Mouse (Mus musculus) liver, postnatal 0 days (tissue): ENCODE results near the gene Hist1h1c. TPM values are rescaled to one million over a fixed set of nuclear protein-coding genes. Genes with fewer than 3 reads are reported as not detected.
A peak's percentile ranks its signal among the peaks of the same experiment; 100 is the strongest.
"Not testable (repeated sequence)": the region's sequence is repeated elsewhere in the genome, so short reads cannot be mapped to it uniquely, and the experiment has no call there.

Source experiments
- ATAC-seq: fragments of 200-750 bp; cut with Nextera tagmentation; 2 replicates; pipeline ENCODE4 v1.8.0; 2017; ENCODE audit warnings: mild to moderate bottlenecking, moderate library complexity
- DNase-seq: peaks from one replicate; pipeline ENCODE4 v3.0.0-alpha.2; 2016
- H3K27ac ChIP-seq: fragments of 300-500 bp; sonication (generic); 2 replicates; pipeline ENCODE4 v1.5.1; 2014; ENCODE audit warnings: antibody characterized with exemption, moderate library complexity, mild to moderate bottlenecking, low read depth
- H3K27me3 ChIP-seq: fragments of 300-500 bp; sonication (generic); 2 replicates; pipeline ENCODE4 v1.6.1; 2014; ENCODE audit warnings: low read length, control low read depth, mixed read lengths; ENCODE audit not compliant: insufficient read depth
- H3K36me3 ChIP-seq: fragments of 300-500 bp; sonication (generic); replicated peaks from 2 replicates; pipeline ENCODE4 v1.6.1; 2014; ENCODE audit warnings: mild to moderate bottlenecking, control low read depth, low read length, moderate library complexity, mixed read lengths; ENCODE audit not compliant: insufficient read depth
- H3K4me1 ChIP-seq: fragments of 300-500 bp; sonication (generic); 2 replicates; pipeline ENCODE4 v1.6.1; 2014; ENCODE audit warnings: antibody characterized with exemption, mild to moderate bottlenecking, control low read depth; ENCODE audit not compliant: insufficient read depth
- H3K4me2 ChIP-seq: fragments of 300-500 bp; sonication (generic); 2 replicates; pipeline ENCODE4 v1.6.1; 2014; ENCODE audit warnings: low read depth, mild to moderate bottlenecking, low read length, moderate library complexity, mixed read lengths
- H3K4me3 ChIP-seq: fragments of 300-500 bp; sonication (generic); 2 replicates; pipeline ENCODE4 v1.5.1; 2014; ENCODE audit warnings: low read depth, low read length
- H3K9ac ChIP-seq: fragments of 300-500 bp; sonication (generic); replicated peaks from 2 replicates; pipeline ENCODE4 v1.6.1; 2014; ENCODE audit warnings: mild to moderate bottlenecking, moderate library complexity
- H3K9me3 ChIP-seq: fragments of 300-500 bp; sonication (generic); 2 replicates; pipeline ENCODE4 v1.6.1; 2016; ENCODE audit warnings: mild to moderate bottlenecking, control low read depth, low read length, mixed read lengths
- CTCF ChIP-seq: sonication (generic); IDR thresholded peaks from 2 replicates; pipeline ENCODE4 v1.5.1; 2016; ENCODE audit warnings: antibody characterized with exemption, low read depth
- EP300 ChIP-seq: IDR thresholded peaks from 2 replicates; pipeline ENCODE4 v1.6.1; 2016; ENCODE audit warnings: antibody characterized with exemption, low read depth, mild to moderate bottlenecking
- WGBS: fragments of 180-500 bp; shearing (Covaris S2); extraction: QIAGEN DNeasy Blood & Tissue Kit; methylation state at CpG from one replicate; pipeline ENCODE4 v1.1.7; 2014; ENCODE audit not compliant: insufficient replicate concordance; 5-methylcytosine and 5-hydroxymethylcytosine counted together
- polyA plus RNA-seq: library from polyadenylated mRNA; unstranded; fragments of >200 nt; fragmentation: Nextera tagmentation; extraction: Ambion mirVana; gene quantifications from 2 replicates; pipeline ENCODE4 v1.2.1, GENCODE M21; 2015

The Hist1h1c gene
- polyA plus RNA-seq, 1 experiment from 2014 or later: 69.6 TPM

DNA sequence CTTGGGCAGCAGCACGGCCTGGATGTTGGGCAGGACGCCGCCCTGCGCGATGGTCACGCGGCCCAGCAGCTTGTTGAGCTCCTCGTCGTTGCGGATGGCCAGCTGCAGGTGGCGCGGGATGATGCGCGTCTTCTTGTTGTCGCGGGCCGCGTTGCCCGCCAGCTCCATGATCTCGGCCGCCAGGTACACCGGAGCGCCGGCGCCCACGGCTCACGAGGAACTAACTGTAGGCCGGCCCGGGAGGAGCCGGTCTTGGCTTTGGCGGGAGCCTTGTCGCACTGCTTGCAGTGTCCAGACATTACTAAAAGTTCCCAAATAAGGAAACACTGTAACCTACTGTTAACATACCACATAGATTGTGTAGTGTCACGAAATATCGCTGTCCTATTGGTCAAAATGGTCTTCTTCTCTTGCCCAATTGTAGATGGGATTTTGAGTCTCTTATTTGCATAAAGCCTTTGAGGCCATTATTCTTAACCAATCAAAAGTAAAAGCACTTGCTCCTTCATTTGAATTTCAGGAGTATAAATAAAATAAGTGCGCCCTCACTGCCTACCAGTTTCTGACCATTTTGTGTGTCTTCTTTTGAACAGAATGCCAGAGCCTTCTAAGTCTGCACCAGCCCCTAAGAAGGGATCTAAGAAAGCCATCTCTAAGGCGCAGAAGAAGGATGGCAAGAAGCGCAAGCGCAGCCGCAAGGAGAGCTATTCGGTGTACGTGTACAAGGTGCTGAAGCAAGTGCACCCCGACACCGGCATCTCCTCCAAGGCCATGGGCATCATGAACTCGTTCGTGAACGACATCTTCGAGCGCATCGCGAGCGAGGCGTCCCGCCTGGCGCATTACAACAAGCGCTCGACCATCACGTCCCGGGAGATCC is 7.8 kb downstream of the Hist1h1c start, which contains the start of gene Hist1h2bb:
Hist1h2bb (plus strand) TSS at position 534 of the 880 bp plus-strand sequence.
- H3K9me3 ChIP-seq, H3K27me3 ChIP-seq, H3K36me3 ChIP-seq, H3K4me1 ChIP-seq: not testable (repeated sequence)
- under 1% methylated on average over 37 of the region's 58 CpGs for WGBS
- DNase-seq (peak; percentile 82), ATAC-seq (peak; percentile 82)
- H3K4me3 ChIP-seq: peak within 1 kb of the TSS; percentile 51
- peak; percentile 85 for TF ChIP-seq EP300
- peak; percentile 33 for TF ChIP-seq CTCF
- H3K4me2 ChIP-seq: peak within 1 kb of the TSS; percentile 65
- H3K27ac ChIP-seq: peak within 1 kb of the TSS; percentile 99
- H3K9ac ChIP-seq: peak within 1 kb of the TSS; percentile 53

DNA sequence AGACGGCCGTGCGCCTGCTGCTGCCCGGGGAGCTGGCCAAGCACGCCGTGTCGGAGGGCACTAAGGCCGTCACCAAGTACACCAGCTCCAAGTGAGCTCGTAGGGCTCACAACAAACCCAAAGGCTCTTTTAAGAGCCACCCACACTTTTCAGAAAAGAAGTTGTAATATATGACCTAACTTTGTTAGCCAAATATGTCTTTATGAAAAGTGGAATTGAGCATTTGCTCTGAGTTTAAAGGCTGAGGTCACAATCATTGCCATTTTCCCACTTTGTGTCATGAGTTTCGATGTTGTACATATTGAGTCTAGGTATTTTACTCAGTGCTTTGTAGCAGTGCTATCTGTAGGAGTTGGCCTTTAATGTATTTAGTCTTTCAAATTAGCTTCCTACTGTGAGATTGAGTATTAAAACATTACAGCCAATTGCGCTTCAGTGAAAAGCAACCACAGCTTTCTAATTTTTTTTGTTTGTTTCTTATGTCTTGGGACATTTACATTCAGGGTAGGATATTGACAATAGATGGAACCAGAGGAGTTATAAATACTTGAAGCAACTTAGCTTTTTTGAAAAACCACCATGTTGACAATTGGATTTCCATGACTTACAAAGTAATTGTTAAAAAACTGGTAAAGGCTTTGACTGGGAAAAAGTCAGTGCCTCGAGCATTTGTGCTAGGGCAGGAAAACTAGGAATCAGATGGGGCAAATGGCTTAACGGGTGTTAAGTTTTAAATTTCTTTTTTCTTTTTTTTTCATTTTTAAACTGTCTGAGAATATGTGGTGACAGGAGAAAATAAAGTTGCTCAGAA is 8.7 kb downstream of the Hist1h1c start:
- TF ChIP-seq CTCF: no peak
- TF ChIP-seq EP300: no peak
- Histone ChIP-seq H3K4me3 (peak overlapping the region; percentile 51), H3K9me3 (no peaks in the 10 kb centered on the region), H3K27ac (peak overlapping the region; percentile 99), H3K9ac (peak overlapping the region; percentile 53), H3K27me3 (no peaks in the 10 kb centered on the region), H3K4me2 (peak overlapping the region; percentile 65), H3K36me3 (no peaks in the 10 kb centered on the region), H3K4me1 (peaks cover 10% of the 10 kb centered on the region)
- no peak for DNase-seq
- WGBS: 8% methylated on average over 10 of the region's 13 CpGs
- peak; percentile 5 for ATAC-seq

DNA sequence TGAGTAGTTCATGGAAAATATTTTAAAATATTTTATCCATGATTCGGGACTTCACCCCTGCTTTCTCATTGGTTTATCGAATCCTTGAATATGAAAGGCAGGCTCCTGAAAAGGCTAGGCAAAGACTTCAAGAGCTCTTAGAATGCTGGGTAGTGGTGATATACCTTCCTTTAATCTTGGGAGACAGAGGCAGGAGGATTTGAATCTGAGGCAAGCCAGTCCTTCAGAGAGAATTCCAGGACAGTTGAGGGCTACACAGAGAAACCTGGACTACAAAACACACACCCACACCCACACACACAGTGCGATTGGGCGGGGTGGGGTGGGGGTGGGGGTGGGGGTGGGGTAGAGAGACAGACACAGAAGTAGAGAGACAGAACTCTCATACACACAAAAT is 9.3 kb downstream of the Hist1h1c start:
- DNase-seq (peak; percentile 55), ATAC-seq (no peak)
- WGBS: 10% methylated on average over 4 of the region's 4 CpGs
- H3K4me3 ChIP-seq: no peak overlapping the region; the same call in 1 of the 2 replicates
- H3K4me2 ChIP-seq: peak overlapping the region; percentile 65
- H3K36me3 ChIP-seq: no peaks in the 10 kb centered on the region
- H3K27ac ChIP-seq: peak overlapping the region; percentile 99
- TF ChIP-seq EP300 (no peak), CTCF (no peak)
- peaks cover 10% of the 10 kb centered on the region for H3K4me1 ChIP-seq
- peak overlapping the region; percentile 53; the same call in 1 of the 2 replicates for H3K9ac ChIP-seq
- no peaks in the 10 kb centered on the region for H3K27me3 ChIP-seq
- no peaks in the 10 kb centered on the region for H3K9me3 ChIP-seq

- Histone ChIP-seq H3K9me3 (no peaks in the 10 kb centered on the region), H3K4me2 (no peak overlapping the region), H3K27me3 (no peaks in the 10 kb centered on the region), H3K4me3 (no peak overlapping the region), H3K4me1 (peaks cover 10% of the 10 kb centered on the region), H3K36me3 (no peaks in the 10 kb centered on the region), H3K9ac (no peak overlapping the region), H3K27ac (peak overlapping the region; percentile 99; the same call in 1 of the 2 replicates)
- no peak for TF ChIP-seq EP300
- TF ChIP-seq CTCF: no peak
- DNase-seq (no peak), ATAC-seq (no peak)
- WGBS: 88% methylated on average over 5 of the region's 5 CpGs
Observed at GRCm38 (mm10) chr13:23749563-23750121, 11.0 kb downstream of the Hist1h1c start.

DNA sequence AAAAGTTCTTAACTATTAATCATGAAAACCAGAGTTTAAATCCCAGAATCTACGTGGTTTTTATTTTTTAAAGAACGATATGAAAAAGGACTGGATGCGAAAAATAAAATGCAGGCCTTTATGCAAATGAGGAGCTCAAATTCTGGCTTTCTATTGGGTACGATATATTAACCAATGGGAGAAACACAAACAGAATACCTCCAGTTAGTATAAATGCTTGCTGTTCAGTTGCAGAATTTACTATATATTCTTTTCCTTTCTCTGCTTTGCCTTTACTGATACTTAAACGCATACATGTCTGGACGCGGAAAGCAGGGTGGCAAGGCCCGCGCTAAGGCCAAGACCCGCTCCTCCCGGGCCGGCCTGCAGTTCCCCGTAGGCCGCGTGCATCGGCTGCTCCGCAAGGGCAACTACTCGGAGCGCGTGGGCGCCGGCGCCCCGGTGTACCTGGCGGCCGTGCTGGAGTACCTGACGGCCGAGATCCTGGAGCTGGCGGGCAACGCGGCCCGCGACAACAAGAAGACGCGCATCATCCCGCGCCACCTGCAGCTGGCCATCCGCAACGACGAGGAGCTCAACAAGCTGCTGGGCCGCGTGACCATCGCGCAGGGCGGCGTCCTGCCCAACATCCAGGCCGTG is 12.3 kb downstream of the Hist1h1c start, which contains the start of gene Hist1h2ab:
Hist1h2ab (plus strand) TSS at position 288 of the 639 bp plus-strand sequence.
- Histone ChIP-seq H3K4me2 (peak within 1 kb of the TSS; percentile 54), H3K27ac (peak within 1 kb of the TSS; percentile 99), H3K9ac (peak within 1 kb of the TSS; percentile 68), H3K4me1 (peaks cover 12% of the 10 kb centered on the region), H3K4me3 (peak within 1 kb of the TSS; percentile 19)
- TF ChIP-seq EP300: peak; percentile 76
- TF ChIP-seq CTCF: peak; percentile 25
- DNase-seq (peak; percentile 82), ATAC-seq (peak; percentile 43)
- H3K27me3 ChIP-seq, H3K9me3 ChIP-seq, H3K36me3 ChIP-seq: not testable (repeated sequence)
- 1% methylated on average over 30 of the region's 47 CpGs for WGBS
